Mouse (Mus musculus) spleen, adult 2 months (tissue): Measurements from ENCODE around the gene Ttc22. TPM values are rescaled to one million over a fixed set of nuclear protein-coding genes. Genes with fewer than 3 reads are reported as not detected.

Experiments
- DNase-seq, 2 experiments: peaks; one replicate each; pipeline versions ENCODE4 v3.0.0 to v3.0.0-alpha.2; 2012 to 2021; ENCODE audit warnings: low spot score in 2 of 2, low read depth in 1 of 2
- H3K27ac ChIP-seq: fragments of 200-500 bp; 2 replicates; pipeline ENCODE4 v1.5.1; 2012; ENCODE audit warnings: low read length, inconsistent platforms; ENCODE audit not compliant: insufficient read depth
- H3K27me3 ChIP-seq: fragments of 200-500 bp; 2 replicates; pipeline ENCODE4 v1.6.1; 2012; ENCODE audit warnings: mild to moderate bottlenecking, moderate library complexity, low read length, inconsistent platforms; ENCODE audit not compliant: control insufficient read depth, insufficient read depth
- H3K36me3 ChIP-seq: fragments of 200-500 bp; 2 replicates; pipeline ENCODE4 v1.6.1; 2012; ENCODE audit warnings: mild to moderate bottlenecking, low read length, inconsistent platforms; ENCODE audit not compliant: control insufficient read depth, insufficient read depth
- H3K4me1 ChIP-seq: fragments of 200-500 bp; 2 replicates; pipeline ENCODE4 v1.6.1; 2011; ENCODE audit warnings: inconsistent platforms; ENCODE audit not compliant: control insufficient read depth, insufficient read depth, insufficient read length
- H3K4me3 ChIP-seq: fragments of 200-500 bp; 2 replicates; pipeline ENCODE4 v1.5.1; 2011; ENCODE audit warnings: mild to moderate bottlenecking, inconsistent platforms; ENCODE audit not compliant: insufficient read depth, insufficient read length; ENCODE audit errors: extremely low read depth
- CTCF ChIP-seq: fragments of 200-500 bp; IDR thresholded peaks from 2 replicates; pipeline ENCODE4 v1.5.1; 2011; ENCODE audit warnings: mild to moderate bottlenecking, inconsistent platforms; ENCODE audit not compliant: insufficient read depth, insufficient read length, insufficient replicate concordance; ENCODE audit errors: extremely low read depth
- POLR2A ChIP-seq: fragments of 200-500 bp; IDR thresholded peaks from 2 replicates; pipeline ENCODE4 v1.6.1; 2011; ENCODE audit warnings: low read depth, low read length, inconsistent platforms
- WGBS: fragments of 180-500 bp; shearing (Covaris S2); methylation state at CpG from one replicate; pipeline ENCODE4 v1.1.7; 2018; 5-methylcytosine and 5-hydroxymethylcytosine counted together
- polyA plus RNA-seq: library from polyadenylated mRNA; depleted of rRNA; stranded (reverse); fragments of >200 nt; gene quantifications from 2 replicates; pipeline ENCODE4 v1.2.3, GENCODE M21; 2012

The Ttc22 gene
- polyA plus RNA-seq, 1 experiment, result 0.06 TPM

GRCm38 (mm10) chr4:106633281-106634085 lies 11.3 kb downstream of the Ttc22 start:
- Histone ChIP-seq H3K4me3 (no peak overlapping the region), H3K27ac (no peak overlapping the region), H3K4me1 (no peaks in the 10 kb centered on the region), H3K27me3 (no peaks in the 10 kb centered on the region), H3K36me3 (no peaks in the 10 kb centered on the region)
- TF ChIP-seq POLR2A (no peak), CTCF (no peak)
- 74% methylated on average over 8 of the region's 8 CpGs for WGBS
- no peak for DNase-seq

DNA sequence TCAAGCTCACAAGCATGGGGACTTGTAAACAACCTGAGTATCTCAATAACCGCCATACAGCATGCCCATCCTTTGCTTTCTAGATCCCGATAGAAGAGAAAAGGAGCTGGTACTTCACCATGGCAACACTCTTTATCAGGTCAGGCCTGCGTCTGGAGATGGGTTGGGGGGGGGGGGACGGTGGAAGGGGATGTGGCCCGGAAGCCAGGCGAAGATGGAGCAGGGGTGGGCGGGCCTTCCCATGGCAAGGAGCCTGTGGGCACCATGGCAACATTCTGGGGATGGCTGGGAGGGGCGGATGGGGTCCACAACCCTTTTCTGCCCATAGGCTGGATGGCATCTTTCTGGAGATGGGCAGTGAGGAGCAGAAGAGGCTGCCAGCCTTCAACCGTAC lies 11.9 kb downstream of the Ttc22 start:
- no peaks in the 10 kb centered on the region for H3K36me3 ChIP-seq
- H3K4me1 ChIP-seq, result no peaks in the 10 kb centered on the region
- WGBS, result 59% methylated on average over 9 of the region's 9 CpGs
- TF ChIP-seq CTCF (no peak), POLR2A (no peak)
- no peaks in the 10 kb centered on the region for H3K27me3 ChIP-seq
- no peak overlapping the region for H3K27ac ChIP-seq
- no peak overlapping the region for H3K4me3 ChIP-seq
- no peak for DNase-seq

DNA sequence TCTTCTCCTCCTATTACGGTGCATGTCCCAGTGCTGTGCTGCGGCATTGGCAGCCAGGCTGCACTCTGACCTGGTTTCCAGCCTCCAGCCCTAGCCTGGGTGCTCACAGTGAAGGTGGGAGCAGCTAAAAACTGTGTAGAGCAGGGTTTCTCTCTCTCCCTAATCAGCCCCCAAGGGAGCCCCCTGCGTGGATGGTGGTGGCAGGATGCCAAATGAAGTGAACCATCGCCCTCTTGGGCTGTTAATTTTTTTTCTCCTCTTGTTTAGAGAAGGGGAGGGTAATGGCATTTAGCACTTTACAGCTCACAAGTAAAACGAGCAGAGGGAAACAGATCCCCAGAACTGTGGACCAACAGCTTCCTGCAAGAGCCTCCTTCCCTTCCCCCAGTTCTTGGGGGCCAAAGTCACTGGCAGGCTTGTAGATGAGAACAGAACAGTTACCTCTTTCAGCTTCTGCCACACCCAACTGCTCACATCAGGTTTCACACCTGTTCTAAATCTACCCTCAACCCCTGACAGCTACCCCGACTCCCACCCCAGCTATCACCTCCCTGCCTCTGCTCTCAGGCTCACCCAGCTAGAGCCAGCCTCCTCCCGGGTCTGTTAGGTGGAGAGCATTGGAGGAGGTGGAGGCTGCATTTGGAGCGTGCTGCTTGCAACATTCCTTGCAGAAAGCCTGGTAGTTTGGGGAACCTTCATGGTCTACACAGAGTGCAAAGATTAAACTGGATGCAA lies 21.4 kb downstream of the Ttc22 start:
- H3K4me1 ChIP-seq, result no peaks in the 10 kb centered on the region
- H3K27ac ChIP-seq, result no peak overlapping the region
- TF ChIP-seq CTCF, result no peak
- no peak for TF ChIP-seq POLR2A
- H3K4me3 ChIP-seq, result no peak overlapping the region
- H3K27me3 ChIP-seq, result no peaks in the 10 kb centered on the region
- H3K36me3 ChIP-seq, result no peaks in the 10 kb centered on the region
- DNase-seq, result no peak
- WGBS, result 25% methylated on average over 8 of the region's 8 CpGs

GRCm38 (mm10) chr4:106644218-106644610 lies 22.0 kb downstream of the Ttc22 start:
- H3K4me3 ChIP-seq, result no peak overlapping the region
- TF ChIP-seq CTCF (no peak), POLR2A (no peak)
- WGBS, result 84% methylated on average over 6 of the region's 6 CpGs
- no peak for DNase-seq
- H3K36me3 ChIP-seq, result no peaks in the 10 kb centered on the region
- H3K4me1 ChIP-seq, result no peaks in the 10 kb centered on the region
- H3K27ac ChIP-seq, result no peak overlapping the region
- no peaks in the 10 kb centered on the region for H3K27me3 ChIP-seq

- DNase-seq, result no peak
- Histone ChIP-seq H3K4me1 (no peaks in the 10 kb centered on the region), H3K27ac (no peak overlapping the region), H3K36me3 (no peaks in the 10 kb centered on the region), H3K4me3 (no peak overlapping the region), H3K27me3 (no peaks in the 10 kb centered on the region)
- WGBS, result 83% methylated on average over 5 of the region's 5 CpGs
- TF ChIP-seq CTCF, result no peak
- no peak for TF ChIP-seq POLR2A
Observed at GRCm38 (mm10) chr4:106645797-106646196, 23.6 kb downstream of the Ttc22 start.

GRCm38 (mm10) chr4:106647137-106647536 lies 24.9 kb downstream of the Ttc22 start:
- Histone ChIP-seq H3K4me1 (peaks cover 5% of the 10 kb centered on the region; the same call in 1 of the 2 replicates), H3K27ac (no peak overlapping the region), H3K36me3 (no peaks in the 10 kb centered on the region), H3K4me3 (no peak overlapping the region), H3K27me3 (no peaks in the 10 kb centered on the region)
- 93% methylated on average over 6 of the region's 6 CpGs for WGBS
- DNase-seq, result no peak
- TF ChIP-seq CTCF (no peak), POLR2A (no peak)
